Mouse (Mus musculus): ENCODE results near the gene Ampd2.
A peak's percentile ranks its signal among the peaks of the same experiment; 100 is the strongest.

Gene Ampd2

DNA sequence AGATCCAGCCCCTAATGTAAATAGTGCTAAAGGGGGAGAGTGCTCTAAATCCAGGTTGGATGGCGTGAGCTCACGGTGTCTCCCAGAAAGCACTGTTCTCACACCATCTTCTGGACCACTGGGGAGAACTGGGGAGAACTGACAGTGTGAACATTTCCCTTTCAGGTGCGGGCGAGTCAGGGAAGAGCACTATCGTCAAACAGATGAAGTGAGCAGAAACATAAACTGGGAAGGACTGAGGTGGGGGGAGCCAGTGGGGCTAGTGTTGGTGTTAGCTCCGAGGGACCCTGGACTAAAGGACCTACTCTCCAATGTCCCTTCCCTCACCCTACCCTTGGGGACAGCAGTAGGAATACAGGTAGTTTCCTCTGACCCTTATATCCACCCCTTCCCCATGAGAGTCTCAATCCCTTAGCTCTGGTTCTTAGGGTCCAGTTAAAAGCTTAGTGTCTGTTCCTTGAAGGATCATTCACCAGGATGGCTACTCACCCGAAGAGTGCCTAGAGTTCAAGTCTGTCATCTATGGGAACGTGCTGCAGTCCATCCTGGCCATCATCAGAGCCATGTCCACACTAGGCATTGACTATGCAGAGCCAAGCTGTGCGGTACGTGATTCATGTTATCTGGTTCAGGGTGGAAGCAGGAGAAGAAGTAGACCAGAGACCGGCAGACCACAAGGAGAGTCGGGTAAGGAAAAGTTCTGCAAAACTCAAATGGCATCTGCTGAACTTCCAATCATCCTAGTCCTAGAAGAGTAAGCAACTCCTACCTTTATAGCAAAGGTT is 8.7 kb upstream of the Ampd2 start:
- DNase-seq (ENCODE audit: low spot score), result no peak

DNA sequence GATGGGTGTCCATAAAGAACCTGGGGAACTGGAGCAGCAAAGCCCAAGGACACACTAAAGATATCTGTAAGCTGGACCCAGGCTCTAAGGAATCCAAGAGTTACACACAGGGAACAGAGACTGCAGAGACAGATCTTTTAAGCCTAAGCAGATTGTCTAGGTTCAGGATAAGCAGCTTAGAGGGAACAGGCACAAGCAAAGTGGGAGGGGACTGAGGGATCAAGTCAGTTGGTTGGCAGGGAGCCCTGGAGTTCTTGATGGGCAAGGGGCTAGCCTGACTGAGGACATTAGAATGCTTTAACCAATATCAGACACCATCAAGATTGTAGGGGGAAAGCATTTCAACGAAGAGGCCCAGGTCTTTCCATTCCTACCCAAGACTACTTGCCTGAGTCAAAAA is 7.7 kb upstream of the Ampd2 start:
- DNase-seq (ENCODE audit: low spot score), result no peak

DNA sequence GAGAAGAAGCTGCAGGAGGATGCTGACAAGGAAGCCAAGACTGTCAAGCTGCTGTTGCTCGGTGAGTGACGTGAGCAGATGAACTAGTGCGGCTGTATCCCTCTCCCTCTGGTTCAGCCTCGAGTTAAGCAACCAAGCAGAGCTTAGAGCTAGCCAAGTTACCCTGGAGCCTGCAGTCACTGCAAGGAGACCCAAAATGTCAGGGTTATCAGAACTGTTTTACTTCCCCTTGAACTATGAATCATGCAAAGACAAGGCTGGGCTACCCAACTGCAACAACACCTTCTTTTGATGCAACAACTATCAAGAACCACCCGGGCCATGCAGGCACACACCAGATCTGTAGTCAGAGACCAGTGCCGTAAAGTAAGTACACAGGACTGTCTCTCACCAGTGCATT is 6.9 kb upstream of the Ampd2 start:
- DNase-seq (ENCODE audit: low spot score), result no peak

DNA sequence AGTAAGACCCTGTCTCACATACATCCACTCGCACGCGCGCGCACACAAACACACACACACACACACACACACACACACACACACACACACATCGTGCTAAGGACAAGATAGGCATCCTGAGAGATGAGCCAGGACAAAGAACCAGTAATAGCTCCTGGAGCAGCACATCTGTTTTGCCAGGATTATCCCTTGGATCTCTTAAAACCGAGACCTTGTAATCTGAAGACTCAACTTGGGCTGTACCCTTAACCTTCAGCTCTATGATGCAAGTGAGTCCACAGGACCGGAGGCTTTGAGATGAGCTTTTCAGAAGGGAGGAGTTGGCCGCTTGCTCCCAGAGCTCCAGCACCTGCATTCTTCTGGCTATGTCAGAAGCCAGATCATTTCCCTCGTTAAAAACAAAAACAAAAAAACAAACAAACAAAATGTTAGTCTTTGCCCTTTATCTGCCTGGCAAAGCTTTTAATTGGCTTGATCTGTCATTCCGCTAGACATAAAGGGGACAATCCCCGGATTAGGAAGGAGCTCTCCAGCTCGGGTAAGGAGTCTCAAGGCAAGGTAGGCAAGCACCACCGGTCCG is 6.2 kb upstream of the Ampd2 start, which contains the start of gene Gnat2:
Gene Gnat2 (plus strand): TSS at position 254 of the 580 bp plus-strand sequence.
- no peak for DNase-seq (ENCODE audit: low spot score)

DNA sequence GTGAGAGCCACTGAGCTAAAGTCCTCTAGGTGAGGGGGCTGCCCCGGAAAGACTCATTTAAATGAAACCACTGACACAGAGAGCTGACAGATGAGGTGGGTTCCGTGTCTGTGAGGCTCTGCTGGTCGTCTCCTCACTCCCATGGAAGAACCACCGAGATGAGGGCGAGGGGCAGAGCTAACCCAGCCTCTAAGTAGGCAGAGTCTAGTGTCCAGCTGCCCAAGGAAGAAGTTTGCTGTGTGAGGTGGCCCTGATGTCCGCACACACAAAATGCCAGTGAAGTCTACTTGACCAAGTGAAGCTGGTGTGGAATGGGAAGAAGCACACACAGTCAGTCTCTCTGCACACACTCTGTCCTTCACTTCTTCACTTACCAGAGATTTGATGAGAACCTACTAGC is 5.6 kb upstream of the Ampd2 start:
- DNase-seq (ENCODE audit: low spot score), result no peak

DNA sequence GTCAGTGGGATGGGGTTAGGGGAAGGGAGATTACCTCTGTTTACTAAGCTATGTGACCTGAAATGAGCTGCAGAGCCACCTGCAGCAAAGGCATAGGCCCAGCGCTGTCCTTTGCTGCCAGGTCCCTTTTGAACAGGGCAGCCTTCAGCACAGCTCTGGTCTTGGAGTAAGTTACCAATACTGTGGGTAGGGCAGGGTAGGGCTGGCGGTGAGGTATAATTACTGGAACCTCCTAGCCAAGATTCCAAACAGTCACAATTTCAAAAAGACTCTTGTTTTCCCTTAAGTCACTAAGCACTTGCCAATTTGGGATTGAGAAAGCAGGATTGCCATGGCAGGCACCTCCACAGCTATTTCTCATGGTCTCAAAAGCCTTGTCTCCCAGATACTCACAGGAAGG is 4.1 kb upstream of the Ampd2 start:
- no peak for DNase-seq (ENCODE audit: low spot score)

DNA sequence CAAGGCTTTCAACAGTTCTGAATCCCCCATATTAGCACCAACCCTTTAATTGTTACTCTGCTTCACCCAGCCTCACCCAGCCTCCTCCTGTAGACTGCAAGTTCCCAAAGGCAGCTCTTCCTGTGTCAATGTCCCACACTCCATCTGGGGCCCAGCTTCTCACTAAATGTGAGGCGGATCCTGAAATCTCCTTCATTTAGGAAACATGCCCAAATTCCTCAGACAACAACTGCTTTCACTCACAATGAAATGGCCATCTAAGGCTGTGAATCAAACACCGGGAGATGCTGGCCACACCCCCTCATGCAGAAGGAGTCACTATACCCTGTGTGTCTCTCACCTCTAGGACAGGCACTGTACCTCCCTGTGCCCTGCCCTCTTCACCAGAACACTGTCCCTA is 3.5 kb upstream of the Ampd2 start:
- no peak for DNase-seq (ENCODE audit: low spot score)

DNA sequence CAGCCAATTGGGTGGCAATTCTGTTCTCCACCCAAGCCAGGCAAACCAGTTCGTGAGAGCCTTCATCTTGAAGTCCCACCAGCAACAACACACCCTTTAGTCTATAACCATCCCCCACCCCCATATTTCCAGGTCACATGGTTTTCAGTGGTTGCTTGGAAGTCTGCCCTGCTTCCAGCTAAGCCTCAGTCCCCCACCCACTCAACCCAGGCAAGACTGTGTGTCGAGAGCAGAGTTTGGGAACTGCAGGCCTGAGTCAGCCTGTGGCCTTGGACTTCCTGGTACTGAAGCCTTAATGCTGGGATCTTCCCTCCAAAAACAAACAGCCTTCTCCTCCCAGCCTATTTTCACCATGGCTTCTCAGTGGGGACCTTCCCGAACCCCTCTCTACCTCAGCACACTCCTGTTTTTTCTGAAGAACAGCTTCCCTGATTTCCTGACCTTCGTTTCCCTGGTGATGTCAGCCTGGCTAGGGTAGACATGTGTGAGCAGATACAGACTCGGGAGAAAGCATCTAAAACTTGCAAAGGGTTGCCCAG is 2.5 kb upstream of the Ampd2 start:
- DNase-seq (ENCODE audit: low spot score), result no peak

DNA sequence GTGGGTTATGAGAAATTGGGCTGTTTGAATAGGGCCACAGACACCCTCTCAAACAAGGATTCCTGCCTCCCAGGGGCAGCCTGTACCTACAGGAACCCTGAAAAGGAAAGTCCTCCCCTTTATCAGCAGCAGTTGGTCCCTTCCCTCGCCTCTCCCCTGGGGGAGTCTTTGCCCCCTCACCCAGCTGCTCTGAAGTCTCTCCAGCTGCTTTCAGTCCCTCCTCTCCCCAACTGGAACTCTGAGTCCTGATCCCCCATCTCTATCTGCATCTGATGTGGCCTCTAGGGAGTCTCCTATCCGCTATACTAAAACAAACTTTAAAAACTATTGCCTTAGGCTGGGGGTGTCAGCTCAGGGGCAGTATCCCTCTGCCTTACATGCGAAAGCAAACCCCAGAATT is 878 bp upstream of the Ampd2 start:
- no peak for DNase-seq (ENCODE audit: low spot score)

DNA sequence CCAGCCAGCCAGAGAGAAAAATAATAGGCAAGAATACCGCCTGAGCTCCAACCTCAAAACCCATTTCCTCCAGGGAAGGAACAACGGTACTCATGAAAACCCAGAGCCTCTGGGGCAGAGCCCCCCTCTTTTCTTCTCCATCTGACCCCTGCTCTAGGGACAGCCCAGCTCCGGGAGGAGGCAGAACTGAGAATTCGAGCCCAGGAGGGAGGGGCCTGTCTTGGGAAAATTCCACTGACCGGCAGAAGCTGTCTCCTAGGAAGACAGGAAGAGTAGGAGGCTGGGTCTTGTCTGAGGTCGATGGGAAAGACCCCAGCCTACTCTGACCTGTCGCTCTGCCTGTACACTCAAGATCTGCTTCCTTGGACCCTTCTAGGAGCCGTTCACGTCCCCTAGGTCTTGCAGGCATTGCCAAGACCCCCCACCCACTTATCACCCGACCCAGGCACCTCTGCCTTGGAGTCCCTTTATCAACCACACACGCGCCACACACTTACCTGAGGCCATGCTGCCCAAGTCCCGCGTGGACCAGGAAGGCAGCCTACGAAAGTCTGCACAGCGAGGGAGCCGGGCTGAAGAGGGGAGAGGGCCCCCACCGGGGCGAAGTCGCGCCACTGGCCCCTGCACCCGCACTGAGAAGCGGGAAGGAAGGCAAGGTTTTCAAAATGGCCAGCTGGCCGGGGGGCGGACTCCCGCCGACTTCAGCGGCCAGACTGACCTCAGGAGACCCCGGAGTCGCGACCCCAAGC is 556 bp downstream of the Ampd2 start:
- no peak for DNase-seq (ENCODE audit: low spot score)

DNA sequence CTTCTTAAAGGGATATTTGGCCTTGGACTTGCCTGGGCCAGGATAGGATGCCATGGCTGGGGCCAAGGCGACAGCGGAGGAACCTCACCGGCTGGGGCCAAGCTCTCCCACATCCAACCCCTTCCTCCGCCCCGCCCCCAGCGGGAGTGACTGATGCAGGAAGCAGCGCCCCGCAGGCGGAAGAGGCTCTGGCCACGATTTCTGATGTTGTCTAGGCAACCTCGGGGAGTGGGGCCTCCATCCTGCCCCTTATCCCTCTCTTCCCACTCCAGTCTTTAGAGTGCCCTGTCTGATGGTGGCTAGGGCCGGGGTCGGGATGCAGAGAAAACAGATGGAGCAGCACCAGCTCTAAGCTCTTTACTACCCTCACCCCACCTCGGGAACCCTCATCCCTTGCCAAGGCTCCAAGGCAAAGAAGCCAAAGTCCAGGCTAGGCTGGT is 1.1 kb downstream of the Ampd2 start:
- peak; percentile 82 for DNase-seq (ENCODE audit: low spot score)

DNA sequence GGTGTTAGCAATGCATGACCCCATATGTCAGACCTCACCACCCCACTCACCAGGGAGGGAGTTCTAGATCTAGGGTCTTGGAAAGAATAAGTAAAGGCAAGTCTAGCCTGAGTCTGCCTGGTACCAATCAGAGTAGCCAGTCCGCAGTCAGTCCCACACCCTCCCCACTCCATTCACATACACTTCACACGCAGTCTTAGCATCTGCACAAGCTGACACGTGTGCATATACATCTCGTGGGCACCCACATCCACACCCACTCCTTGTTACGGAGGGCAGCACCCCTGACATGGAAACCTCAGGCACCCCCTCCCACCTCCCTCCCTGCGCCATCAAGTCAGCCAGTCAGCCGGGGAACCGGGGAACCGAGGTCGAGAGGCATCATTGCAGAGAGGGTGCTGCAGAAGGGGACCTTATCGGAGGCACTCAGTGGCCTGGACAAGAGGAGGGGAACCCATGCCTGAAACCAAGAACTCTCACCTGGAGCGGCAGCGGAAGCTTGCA is 1.6 kb downstream of the Ampd2 start:
- no peak for DNase-seq (ENCODE audit: low spot score)

DNA sequence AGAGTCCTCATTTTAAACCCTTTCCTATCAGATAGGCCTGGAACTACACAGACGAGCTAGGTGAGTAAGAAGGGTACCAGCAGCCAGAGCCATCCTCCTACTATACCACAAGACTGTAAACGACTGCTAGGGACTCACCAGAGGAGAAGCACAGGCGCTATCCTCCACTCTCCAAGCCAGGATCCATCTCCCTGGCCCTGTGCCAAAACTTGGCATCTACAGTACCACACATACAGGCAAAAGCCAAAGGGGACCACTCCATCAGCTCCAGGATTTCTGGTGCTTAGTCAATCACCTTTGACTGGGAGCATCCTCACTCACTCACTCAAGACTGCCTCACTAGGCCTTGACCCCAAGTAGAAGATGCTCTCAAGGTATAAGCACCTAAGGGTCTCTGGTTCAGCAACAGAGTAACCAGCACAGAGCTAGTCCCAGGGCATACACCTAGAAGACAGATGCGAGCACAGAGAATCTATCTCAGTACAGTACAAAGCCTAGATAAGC is 2.5 kb downstream of the Ampd2 start:
- no peak for DNase-seq (ENCODE audit: low spot score)

DNA sequence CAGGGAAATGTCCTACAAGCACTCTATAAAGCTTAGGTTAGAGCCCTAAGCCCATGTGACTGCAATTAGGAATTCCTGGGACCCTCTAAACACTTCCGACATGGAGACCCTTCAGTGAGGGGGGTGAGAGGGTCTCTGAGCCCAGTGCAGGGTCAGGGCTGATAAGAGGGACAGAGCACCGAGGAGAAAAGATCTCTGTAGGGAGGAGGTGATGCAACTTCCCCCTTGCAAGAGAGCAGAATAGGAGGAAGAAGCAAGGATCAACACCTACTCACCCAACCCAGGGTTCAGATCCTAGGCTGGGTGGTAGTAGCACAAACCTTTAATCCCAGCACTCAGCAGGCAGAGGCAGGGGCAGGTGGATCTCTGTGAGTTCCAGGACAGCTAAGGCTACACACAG is 3.3 kb downstream of the Ampd2 start:
- DNase-seq (ENCODE audit: low spot score), result no peak

DNA sequence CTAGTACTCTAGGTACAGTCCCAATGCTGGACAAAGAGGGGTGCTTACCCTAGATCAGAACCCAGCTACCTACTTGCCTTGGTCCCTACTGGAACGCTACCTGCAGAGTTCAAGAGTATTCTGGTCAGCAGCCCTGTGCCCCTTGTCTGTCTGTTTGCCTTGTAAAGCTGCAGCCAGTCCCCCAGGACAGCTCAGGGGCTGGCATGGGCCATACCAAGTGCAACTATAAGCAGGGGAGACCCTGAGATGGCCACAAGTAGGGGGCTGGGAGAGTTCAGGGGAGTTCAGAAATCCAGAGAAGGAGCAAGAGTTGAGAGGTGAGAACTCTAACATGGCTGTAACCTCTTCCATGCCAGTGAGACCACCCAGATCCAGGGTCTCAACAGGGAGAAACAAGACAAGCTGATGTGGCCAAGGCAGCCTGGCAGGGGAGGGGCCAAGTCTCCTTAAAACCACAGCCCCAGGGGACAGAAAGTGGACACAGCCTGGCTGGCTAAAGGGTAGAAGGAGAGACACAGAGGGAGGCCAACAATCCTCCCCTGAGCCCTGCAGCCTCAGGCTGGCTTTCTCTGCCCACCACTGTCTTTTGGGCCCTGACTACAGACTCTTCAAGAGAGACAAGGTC is 4.1 kb downstream of the Ampd2 start:
- DNase-seq (ENCODE audit: low spot score), result no peak

DNA sequence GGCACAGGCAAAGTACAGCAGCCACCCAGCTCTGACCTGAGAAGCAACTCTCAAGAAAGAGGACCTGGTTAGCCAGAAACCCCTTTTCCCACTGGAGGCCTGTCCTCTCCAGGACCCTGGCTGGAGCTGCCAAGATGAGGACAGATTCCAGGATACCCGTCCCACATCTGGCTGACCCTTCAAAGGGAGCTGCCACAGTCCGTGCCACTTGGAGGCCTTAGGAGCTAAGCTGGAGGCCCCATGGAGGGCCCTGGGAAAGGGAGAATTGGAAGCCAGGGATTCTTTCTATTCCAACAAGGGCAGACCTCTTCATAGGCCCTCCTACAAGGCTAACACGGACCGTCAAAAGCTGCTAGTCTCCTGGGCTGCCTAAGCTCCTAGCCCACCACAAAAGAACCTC is 4.8 kb downstream of the Ampd2 start:
- DNase-seq (ENCODE audit: low spot score), result no peak

DNA sequence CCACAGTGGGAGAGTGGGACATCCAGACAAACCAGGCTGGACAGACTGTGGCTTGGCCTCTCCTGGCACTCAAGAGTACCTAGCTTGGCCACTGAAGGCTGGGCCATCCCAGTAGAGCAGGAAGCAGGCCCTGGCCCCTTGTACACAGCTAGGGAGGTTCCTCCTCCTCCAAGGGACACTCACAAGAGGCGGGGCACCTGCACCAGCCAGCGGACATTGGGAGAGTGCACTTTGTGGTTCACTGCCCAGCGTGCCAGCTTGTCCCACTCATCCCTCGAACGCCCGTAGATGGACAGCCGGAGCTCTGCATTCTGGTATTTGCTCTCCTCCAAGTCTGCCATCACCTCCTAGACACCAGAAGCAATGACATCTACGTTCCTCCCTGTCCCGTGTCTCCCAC is 9.6 kb downstream of the Ampd2 start:
- no peak for DNase-seq (ENCODE audit: low spot score)

DNA sequence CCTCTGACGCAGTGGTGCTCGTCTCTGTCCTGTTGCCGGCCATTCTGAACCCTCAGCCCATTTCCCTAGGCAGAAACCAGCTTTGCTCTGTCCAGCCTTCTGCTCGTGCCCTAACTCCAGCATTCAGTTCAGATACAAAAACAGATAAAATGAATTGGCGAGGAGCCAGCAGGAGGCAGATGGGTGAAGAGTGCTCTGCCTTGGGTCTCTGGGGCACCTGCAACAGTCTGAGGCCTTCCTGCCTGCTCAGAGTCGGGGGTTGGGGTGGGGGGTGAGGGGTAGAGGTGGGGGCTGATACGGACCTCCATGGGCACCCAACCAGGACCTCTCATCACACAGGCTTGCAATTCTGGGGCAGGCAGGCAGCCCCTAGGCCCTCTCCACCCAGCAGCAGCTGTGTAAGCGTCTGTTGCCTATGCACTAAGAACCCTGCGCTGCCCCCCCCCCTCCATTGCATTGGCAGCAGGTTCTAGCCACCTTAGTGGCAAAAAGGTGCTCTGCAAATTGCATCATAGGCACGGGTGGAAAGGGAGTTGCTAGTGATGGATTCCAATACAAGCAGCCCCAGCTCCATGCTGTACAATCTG is 13.4 kb downstream of the Ampd2 start:
- DNase-seq (ENCODE audit: low spot score), result no peak

DNA sequence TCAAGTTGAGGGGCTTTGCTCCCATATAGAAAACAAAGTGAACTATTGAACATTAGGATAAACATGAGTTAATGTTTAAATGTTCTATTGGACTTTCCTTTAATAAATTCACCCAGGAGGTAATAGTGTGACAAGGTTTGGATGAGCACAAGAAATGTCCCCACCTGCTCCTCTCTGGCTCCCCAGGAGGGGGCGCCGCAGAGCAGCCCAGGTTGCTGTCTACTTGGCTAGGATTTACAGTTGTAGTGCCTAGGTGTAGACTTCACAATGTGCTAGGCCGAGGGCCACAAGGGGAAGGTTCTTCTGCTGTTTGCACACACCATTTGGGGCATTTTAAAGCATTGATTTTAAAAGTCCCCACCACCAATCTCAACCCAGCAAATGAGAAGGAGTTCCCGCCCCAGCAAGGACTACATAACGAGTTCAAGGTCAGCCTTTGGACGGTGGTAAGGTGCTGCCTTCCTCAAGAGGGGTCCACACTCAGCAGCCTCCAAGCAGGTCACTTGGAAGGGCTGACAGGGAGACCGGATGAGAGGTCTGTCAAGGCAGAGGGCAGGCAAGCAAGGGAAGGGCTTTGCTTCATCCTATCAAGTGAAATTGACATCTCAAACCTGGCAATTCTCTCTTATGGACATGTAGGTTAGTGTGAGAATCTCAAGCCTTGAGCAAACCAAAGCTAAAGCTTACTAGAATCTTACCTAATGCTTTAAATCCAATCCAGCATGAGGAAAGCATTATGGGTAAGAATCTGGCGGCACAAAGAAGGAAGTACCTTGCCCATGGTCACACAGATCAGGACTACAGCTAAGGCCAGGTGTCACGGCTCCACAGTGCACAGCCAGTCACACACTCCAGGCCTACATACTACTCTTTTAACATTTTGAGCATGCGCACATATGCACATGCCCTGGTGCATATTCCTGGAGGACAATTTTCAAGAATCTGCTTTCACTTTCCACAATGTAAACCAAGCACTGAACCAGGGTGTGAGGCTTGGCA is 15.9 kb downstream of the Ampd2 start:
- peak; percentile 72 for DNase-seq (ENCODE audit: low spot score)

DNA sequence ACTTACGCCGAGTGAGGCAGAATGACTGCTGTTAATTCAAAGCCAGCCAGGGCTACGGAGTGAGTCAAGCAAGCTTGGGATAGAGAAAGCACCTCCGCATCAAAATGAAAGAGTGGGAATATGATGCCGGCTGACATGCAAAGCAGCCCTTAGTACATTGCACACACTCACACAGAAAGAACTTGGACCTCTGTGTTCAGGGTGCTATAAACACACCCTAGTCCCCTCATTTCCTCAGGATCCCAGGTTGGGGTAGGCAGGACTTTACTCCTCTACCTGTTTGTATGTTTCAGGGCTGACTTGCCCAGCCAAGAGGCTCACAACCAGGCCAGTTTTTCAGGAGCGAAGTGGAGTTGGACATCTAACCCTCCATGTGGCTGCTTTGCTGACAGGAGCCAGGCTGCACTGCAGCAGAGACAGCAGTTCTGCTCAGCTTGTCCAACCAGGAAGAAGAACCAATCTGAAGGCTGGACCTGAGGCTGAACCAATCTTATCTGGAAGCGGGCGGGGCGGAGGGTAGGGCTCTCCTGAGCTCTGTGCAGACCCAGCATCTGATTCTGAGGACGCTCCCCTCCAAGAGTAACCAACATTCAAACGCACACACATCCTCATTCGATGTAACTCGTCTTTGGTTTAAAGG is 17.1 kb downstream of the Ampd2 start:
- no peak for DNase-seq (ENCODE audit: low spot score)

Measured in c-Kit-positive CD71-positive TER-119-positive erythroid progenitor cells, embryonic 14.5 days (primary cell).